Mouse (Mus musculus) T-cell, adult 66 days (primary cell): ENCODE data around the gene Apex1. TPM values are rescaled to one million over a fixed set of nuclear protein-coding genes. Genes with fewer than 3 reads are reported as not detected.

ENCODE experiments used
- total RNA-seq, 2 experiments: library from RNA; stranded (reverse); gene quantifications; 3 replicates in 1 of 2; 4 replicates in 1 of 2; pipeline ENCODE4 v1.2.4; 2023

The Apex1 gene
- 10 to 100 TPM; 45.3 to 49.3 TPM for total RNA-seq

GRCm38 (mm10) chr14:50924281-50925064 lies at the start of gene Apex1, which contains the start of gene Osgep:
Gene Apex1, plus strand, starts transcription at chr14:50924968.
Gene Osgep, minus strand, starts transcription at chr14:50924893.

GRCm38 (mm10) chr14:50897374-50897765 lies 27.4 kb upstream of the Apex1 start, which contains the start of gene Klhl33:
Gene Klhl33, minus strand, starts transcription at chr14:50897507.

GRCm38 (mm10) chr14:50930754-50931492 lies 6.2 kb downstream of the Apex1 start, which contains the start of the genes Pip4p1 and Pnp:
Gene Pip4p1, minus strand, starts transcription at chr14:50930856.
Gene Pnp, plus strand, starts transcription at chr14:50931082.

GRCm38 (mm10) chr14:50943932-50944667 lies 19.3 kb downstream of the Apex1 start, which contains the start of gene Gm49342:
Gene Gm49342, plus strand, starts transcription at chr14:50944517.

GRCm38 (mm10) chr14:50955942-50956508 lies 31.3 kb downstream of the Apex1 start, which contains the start of gene Pnp2:
Gene Pnp2, plus strand, starts transcription at chr14:50955992.

Other genes with a start within 250 kb of the Apex1 start
- gene Olfr747, start 231.8 kb upstream of the Apex1 start, total RNA-seq = not detected
- gene Olfr748, start 217.6 kb upstream of the Apex1 start, total RNA-seq = not detected
- gene Olfr749, start 179.9 kb upstream of the Apex1 start, total RNA-seq = not detected
- 10 to 100 TPM; 79.2 to 79.7 TPM for gene Ttc5, start 139.4 kb upstream of the Apex1 start, total RNA-seq
- gene Ccnb1ip1, start 117.2 kb upstream of the Apex1 start, total RNA-seq = under 1 TPM in 1 of 2 experiments, not detected in 1; 0.50 TPM
- gene Parp2, start 117.1 kb upstream of the Apex1 start, total RNA-seq = 10 to 100 TPM; 49.9 to 50.6 TPM
- gene Tep1, start 54.4 kb upstream of the Apex1 start, total RNA-seq = 10 to 100 TPM; 40.3 to 43.6 TPM
- gene Klhl33, start 27.5 kb upstream of the Apex1 start, total RNA-seq = not detected
- 10 to 100 TPM; 29.2 to 31.8 TPM for gene Osgep, start 75 bp upstream of the Apex1 start, total RNA-seq
- 10 to 100 TPM; 72.8 to 86.5 TPM for gene Pip4p1, start 5.9 kb downstream of the Apex1 start, total RNA-seq
- gene Pnp, start 6.1 kb downstream of the Apex1 start, total RNA-seq = 10 to 100 TPM; 14.9 to 29.4 TPM
- gene Gm49342, start 19.5 kb downstream of the Apex1 start, total RNA-seq = 10 to 100 TPM in 1 of 2 experiments, 1 to 10 TPM in 1; 9.2 to 28.2 TPM
- 1 to 10 TPM in 1 of 2 experiments, under 1 TPM in 1; 0.56 to 1.3 TPM for gene Pnp2, start 31.0 kb downstream of the Apex1 start, total RNA-seq
- not detected for gene Rnase10, start 82.8 kb downstream of the Apex1 start, total RNA-seq
- not detected for gene Rnase9, start 116.9 kb downstream of the Apex1 start, total RNA-seq
- not detected for gene Rnase11, start 125.2 kb downstream of the Apex1 start, total RNA-seq
- gene Rnase12, start 132.7 kb downstream of the Apex1 start, total RNA-seq = not detected
- not detected for gene Olfr750, start 149.5 kb downstream of the Apex1 start, total RNA-seq
- gene Rnase4, start 166.1 kb downstream of the Apex1 start, total RNA-seq = 1 to 10 TPM in 1 of 2 experiments, under 1 TPM in 1; 0.76 to 1.7 TPM
- gene Ang, start 166.2 kb downstream of the Apex1 start, total RNA-seq = not detected
- not detected for gene Eddm3b, start 189.5 kb downstream of the Apex1 start, total RNA-seq
- 1 to 10 TPM; 3.9 to 4.3 TPM for gene Rnase6, start 198.9 kb downstream of the Apex1 start, total RNA-seq
- gene Rnase1, start 221.8 kb downstream of the Apex1 start, total RNA-seq = not detected
- not detected for gene Rnase2b, start 237.3 kb downstream of the Apex1 start, total RNA-seq